Comparison of ENCODE assay signal across 8 mouse cellular contexts in the genomic region with DNA sequence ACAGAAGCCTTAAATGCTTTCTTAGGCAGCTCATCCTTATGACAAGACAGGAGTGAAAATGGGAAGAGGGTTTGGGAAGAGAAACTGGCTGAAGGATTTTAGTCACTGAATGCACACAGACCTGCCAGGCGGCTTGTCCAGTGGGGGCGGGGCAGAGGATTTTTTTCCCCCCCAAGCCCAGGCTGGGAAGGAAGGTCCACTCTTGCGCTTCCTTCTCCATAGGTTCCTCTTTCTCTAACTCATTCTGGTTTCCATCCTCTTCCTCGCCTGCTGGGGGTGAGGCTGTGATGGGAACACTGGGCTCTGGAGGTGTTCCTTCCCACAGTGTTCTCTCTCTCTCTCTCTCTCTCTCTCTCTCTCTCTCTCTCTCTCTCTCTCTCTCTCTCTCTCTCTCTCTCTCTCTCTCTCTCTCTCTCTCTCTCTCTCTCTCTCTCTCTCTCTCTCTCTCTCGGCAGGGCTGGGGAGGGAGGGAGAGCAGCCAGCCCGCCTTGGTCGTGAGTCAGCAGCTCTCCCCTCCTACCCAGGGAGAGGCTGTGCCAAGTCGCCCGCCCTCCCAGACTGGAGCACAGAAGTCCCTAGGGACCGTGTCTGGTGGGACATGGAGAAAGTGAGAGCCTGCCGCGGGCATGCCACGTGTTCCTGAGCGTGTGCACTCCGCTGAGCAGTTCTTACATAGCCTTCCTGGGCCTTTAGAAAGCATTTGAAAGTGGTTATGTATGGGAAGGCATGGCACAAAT.
A peak's percentile ranks its signal among the peaks of the same experiment; 100 is the strongest.
DNase-seq lines count a peak whose midpoint lies in the region; ATAC-seq lines count a peak whose summit lies in the region.

No protein-coding gene starts in this region.

- no peak; the same call in 1 of the 2 replicates for ATAC-seq in embryonic facial prominence, embryonic 11.5 days (replicated peaks; ENCODE audit: insufficient number of reproducible peaks, low FRiP score, low TSS enrichment, low read depth)
- ATAC-seq in granulocyte monocyte progenitor cell, adult 5-6 weeks (replicated peaks; ENCODE audit: poor library complexity, severe bottlenecking): peak; percentile 87
- ATAC-seq in intestine, embryonic 16.5 days: peak; percentile 92

- 0 out of 2 replicates have a peak overlapping the region, but pooled peaks have one; percentile 41 for H3K9ac ChIP-seq in embryonic facial prominence, embryonic 11.5 days (replicated peaks; ENCODE audit: low read length)
- peak overlapping the region; percentile 61 for H3K9ac ChIP-seq in intestine, embryonic 16.5 days (ENCODE audit: low read depth, low read length)

- H3K4me3 ChIP-seq in embryonic facial prominence, embryonic 11.5 days (ENCODE audit: low read depth, low read length): no peak overlapping the region
- peak overlapping the region; percentile 28 for H3K4me3 ChIP-seq in intestine, embryonic 16.5 days (ENCODE audit: low read length)

- peak overlapping the region; percentile 45; the same call in 1 of the 2 replicates for H3K4me2 ChIP-seq in embryonic facial prominence, embryonic 11.5 days (ENCODE audit: low read depth, low read length)
- H3K4me2 ChIP-seq in intestine, embryonic 16.5 days (ENCODE audit: low read depth, low read length): peak overlapping the region; percentile 54

- 7% methylated on average over 14 of the region's 15 CpGs for WGBS in embryonic facial prominence, embryonic 11.5 days
- 10% methylated on average over 14 of the region's 15 CpGs for WGBS in intestine, embryonic 16.5 days

- no peaks in the 10 kb centered on the region for H3K27me3 ChIP-seq in embryonic facial prominence, embryonic 11.5 days (ENCODE audit: control insufficient read depth, insufficient read depth, low read length)
- no peaks in the 10 kb centered on the region for H3K27me3 ChIP-seq in intestine, embryonic 16.5 days (replicated peaks; ENCODE audit: control insufficient read depth, insufficient read depth, low read length)

- H3K4me1 ChIP-seq in embryonic facial prominence, embryonic 11.5 days (ENCODE audit: control insufficient read depth, insufficient read depth, low read length): no peaks in the 10 kb centered on the region; the same call in 1 of the 2 replicates
- peaks cover 4% of the 10 kb centered on the region; the same call in 1 of the 2 replicates for H3K4me1 ChIP-seq in intestine, embryonic 16.5 days (ENCODE audit: control insufficient read depth, insufficient read depth, low read length)

- H3K36me3 ChIP-seq in embryonic facial prominence, embryonic 11.5 days (replicated peaks; ENCODE audit: control insufficient read depth, insufficient read depth, low read depth, low read length): no peaks in the 10 kb centered on the region
- no peaks in the 10 kb centered on the region for H3K36me3 ChIP-seq in intestine, embryonic 16.5 days (ENCODE audit: control insufficient read depth, insufficient read depth, low read length)

- peak; percentile 86 to 89 for DNase-seq in adrenal gland, postnatal 36 days
- DNase-seq in embryonic facial prominence, embryonic 11.5 days (ENCODE audit: low spot score): peak; percentile 73
- peak; percentile 42 to 70 for DNase-seq in left cerebral cortex, adult 9 months (ENCODE audit: low spot score in 2 of 2)
- peak; percentile 67 for DNase-seq in lung, postnatal 36 days
- DNase-seq in right cerebral cortex, adult 2 months (ENCODE audit: low spot score in 2 of 2): peak; percentile 63 to 76
- no peak for DNase-seq in adipocyte (ENCODE audit: low spot score)

- H3K27ac ChIP-seq in embryonic facial prominence, embryonic 11.5 days (replicated peaks; ENCODE audit: low read depth, low read length): no peak overlapping the region
- no peak overlapping the region for H3K27ac ChIP-seq in intestine, embryonic 16.5 days (ENCODE audit: low read length)

- H3K9me3 ChIP-seq in embryonic facial prominence, embryonic 11.5 days (replicated peaks; ENCODE audit: control insufficient read depth, low read length): no peaks in the 10 kb centered on the region
- no peaks in the 10 kb centered on the region for H3K9me3 ChIP-seq in intestine, embryonic 16.5 days (ENCODE audit: control insufficient read depth, low read length)
